Mouse (Mus musculus): ENCODE results near the gene Heatr5a. TPM values are rescaled to one million over a fixed set of nuclear protein-coding genes. Genes with fewer than 3 reads are reported as not detected.

Heatr5a gene
- polyA plus RNA-seq, 1 experiment = 8.2 TPM

DNA sequence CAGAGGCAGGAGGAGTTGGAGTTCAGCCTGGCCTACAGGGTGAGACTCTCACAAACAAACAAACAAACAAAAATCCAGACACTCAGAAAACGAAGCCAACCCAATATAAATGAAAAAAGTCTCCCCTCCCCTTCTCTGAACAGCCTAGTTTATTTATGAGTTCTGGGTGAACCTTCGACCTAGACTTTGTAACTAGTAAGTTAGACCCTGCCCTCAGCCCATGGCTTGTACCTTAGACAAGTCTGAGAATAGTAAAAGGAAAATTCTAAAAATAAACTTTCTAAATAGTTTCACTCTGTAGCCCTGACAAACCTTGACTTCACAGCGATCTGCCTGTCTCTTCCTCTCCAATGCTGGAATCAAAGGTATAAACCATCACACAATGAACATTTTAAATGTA, 101.6 kb downstream of the Heatr5a start:
- Histone ChIP-seq H3K4me3 (ENCODE audit: insufficient read depth, low read length) (no peak overlapping the region), H3K4me1 (ENCODE audit: control insufficient read depth, insufficient read depth, low read length) (peaks cover 1% of the 10 kb centered on the region; the same call in 1 of the 2 replicates), H3K27ac (ENCODE audit: insufficient read depth, low read length) (no peak overlapping the region)
- no peak for TF ChIP-seq POLR2A (IDR thresholded peaks at IDR 0.05; ENCODE audit: extremely low read depth, insufficient read depth, low read length)
- no peak for TF ChIP-seq CTCF (IDR thresholded peaks at IDR 0.05; ENCODE audit: extremely low read depth, insufficient read depth, low read length)

DNA sequence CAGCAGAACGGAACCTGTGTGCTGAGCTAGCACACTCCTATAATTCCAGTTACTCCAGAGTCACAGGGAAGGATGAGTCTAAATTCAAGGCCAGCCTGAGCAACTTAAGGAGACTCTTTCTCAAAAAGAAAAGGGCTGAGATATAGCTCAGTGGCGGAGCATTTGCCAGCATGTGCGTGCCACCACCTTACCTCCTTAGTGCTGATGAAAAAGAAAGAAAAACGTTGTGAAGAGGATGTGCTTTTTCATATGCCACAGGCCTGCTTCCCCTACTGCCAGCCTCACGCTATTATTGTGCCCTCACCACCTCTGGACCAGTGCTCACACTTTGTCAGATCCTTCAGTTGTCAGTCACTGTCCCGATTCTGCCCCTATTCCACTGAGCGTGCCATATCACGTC, 104.0 kb downstream of the Heatr5a start:
- H3K4me1 ChIP-seq (ENCODE audit: control insufficient read depth, insufficient read depth, low read length) = peaks cover 1% of the 10 kb centered on the region; the same call in 1 of the 2 replicates
- H3K27ac ChIP-seq (ENCODE audit: insufficient read depth, low read length) = no peak overlapping the region
- TF ChIP-seq POLR2A (IDR thresholded peaks at IDR 0.05; ENCODE audit: extremely low read depth, insufficient read depth, low read length) (no peak), CTCF (IDR thresholded peaks at IDR 0.05; ENCODE audit: extremely low read depth, insufficient read depth, low read length) (no peak)
- no peak overlapping the region for H3K4me3 ChIP-seq (ENCODE audit: insufficient read depth, low read length)

DNA sequence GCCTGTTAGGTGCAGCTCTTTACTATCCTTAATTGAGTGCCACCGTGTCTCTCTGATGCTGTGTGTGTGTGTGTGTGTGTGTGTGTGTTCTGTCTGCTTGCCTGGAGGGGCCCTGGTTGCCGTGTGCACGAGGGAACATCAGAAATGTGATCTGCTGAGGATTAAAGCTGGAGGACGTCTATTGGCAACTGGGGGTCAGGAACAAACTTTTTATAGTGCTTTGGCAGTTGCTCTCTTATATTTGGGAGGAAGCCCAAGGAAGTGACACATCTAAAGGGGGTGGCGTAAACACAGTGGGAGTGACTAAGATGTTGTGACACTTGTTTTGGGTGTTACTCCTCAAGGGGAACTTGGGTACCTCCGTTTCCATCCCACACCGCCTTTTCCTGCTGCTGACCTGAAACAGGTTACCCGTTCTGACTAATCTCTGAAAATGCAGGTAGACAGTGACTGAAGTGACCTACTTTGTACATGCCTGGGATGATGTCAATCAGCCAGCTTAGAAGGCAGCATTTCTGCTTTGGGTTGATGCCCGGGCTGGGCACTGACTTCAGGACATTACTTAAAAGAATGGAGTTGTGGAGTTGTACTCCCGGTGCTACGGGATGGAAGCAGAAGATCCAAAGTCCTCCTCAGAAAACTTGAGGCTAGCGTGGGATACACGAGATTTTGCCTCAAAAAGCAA, 104.8 kb downstream of the Heatr5a start:
- Histone ChIP-seq H3K4me1 (ENCODE audit: control insufficient read depth, insufficient read depth, low read length) (peaks cover 1% of the 10 kb centered on the region; the same call in 1 of the 2 replicates), H3K27ac (ENCODE audit: insufficient read depth, low read length) (peak overlapping the region; percentile 94), H3K4me3 (ENCODE audit: insufficient read depth, low read length) (no peak overlapping the region)
- TF ChIP-seq POLR2A (IDR thresholded peaks at IDR 0.05; ENCODE audit: extremely low read depth, insufficient read depth, low read length) (no peak), CTCF (IDR thresholded peaks at IDR 0.05; ENCODE audit: extremely low read depth, insufficient read depth, low read length) (no peak)

GRCm38 (mm10) chr12:51865790-51866179, 105.3 kb downstream of the Heatr5a start:
- Histone ChIP-seq H3K27ac (ENCODE audit: insufficient read depth, low read length) (peak overlapping the region; percentile 94), H3K4me1 (ENCODE audit: control insufficient read depth, insufficient read depth, low read length) (peaks cover 1% of the 10 kb centered on the region; the same call in 1 of the 2 replicates), H3K4me3 (ENCODE audit: insufficient read depth, low read length) (no peak overlapping the region)
- TF ChIP-seq POLR2A (IDR thresholded peaks at IDR 0.05; ENCODE audit: extremely low read depth, insufficient read depth, low read length) (no peak), CTCF (IDR thresholded peaks at IDR 0.05; ENCODE audit: extremely low read depth, insufficient read depth, low read length) (no peak)

DNA sequence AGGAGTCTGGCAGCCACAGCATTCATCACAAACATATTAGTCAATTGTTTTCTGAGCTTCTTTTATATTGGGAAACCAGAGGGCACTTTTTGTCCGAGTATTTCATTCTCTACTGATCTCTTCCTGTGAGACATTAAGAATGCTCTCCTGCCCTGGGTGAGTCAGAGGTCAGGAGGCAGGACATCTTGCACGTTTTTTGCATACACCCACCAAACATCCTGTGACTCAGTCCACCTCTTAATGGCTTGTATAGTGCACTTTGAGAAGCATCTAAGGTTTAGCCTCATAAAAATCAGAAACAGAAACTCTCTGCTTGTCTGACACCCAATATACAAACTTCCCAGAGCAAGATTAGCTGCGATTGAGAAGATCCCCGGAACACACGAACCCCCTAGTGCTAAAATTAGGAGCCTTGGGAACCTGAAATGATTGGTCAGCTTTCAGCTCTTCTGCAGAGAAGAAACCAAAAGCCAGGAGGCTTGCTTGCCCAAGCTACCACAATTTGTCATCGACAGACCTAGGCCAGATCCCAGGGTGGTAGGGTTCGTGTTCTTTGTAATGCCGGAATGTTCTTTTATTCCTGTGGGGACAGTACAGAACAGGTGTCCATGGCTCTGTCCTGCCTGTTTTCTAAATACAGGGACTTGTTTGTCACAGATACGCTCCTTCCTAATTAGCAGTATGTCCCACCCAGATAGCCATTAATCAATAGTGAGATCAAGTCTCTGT, 105.9 kb downstream of the Heatr5a start:
- no peak overlapping the region for H3K4me3 ChIP-seq (ENCODE audit: insufficient read depth, low read length)
- peak overlapping the region; percentile 94 for H3K27ac ChIP-seq (ENCODE audit: insufficient read depth, low read length)
- peaks cover 1% of the 10 kb centered on the region; the same call in 1 of the 2 replicates for H3K4me1 ChIP-seq (ENCODE audit: control insufficient read depth, insufficient read depth, low read length)
- no peak for TF ChIP-seq CTCF (IDR thresholded peaks at IDR 0.05; ENCODE audit: extremely low read depth, insufficient read depth, low read length)
- TF ChIP-seq POLR2A (IDR thresholded peaks at IDR 0.05; ENCODE audit: extremely low read depth, insufficient read depth, low read length) = no peak

DNA sequence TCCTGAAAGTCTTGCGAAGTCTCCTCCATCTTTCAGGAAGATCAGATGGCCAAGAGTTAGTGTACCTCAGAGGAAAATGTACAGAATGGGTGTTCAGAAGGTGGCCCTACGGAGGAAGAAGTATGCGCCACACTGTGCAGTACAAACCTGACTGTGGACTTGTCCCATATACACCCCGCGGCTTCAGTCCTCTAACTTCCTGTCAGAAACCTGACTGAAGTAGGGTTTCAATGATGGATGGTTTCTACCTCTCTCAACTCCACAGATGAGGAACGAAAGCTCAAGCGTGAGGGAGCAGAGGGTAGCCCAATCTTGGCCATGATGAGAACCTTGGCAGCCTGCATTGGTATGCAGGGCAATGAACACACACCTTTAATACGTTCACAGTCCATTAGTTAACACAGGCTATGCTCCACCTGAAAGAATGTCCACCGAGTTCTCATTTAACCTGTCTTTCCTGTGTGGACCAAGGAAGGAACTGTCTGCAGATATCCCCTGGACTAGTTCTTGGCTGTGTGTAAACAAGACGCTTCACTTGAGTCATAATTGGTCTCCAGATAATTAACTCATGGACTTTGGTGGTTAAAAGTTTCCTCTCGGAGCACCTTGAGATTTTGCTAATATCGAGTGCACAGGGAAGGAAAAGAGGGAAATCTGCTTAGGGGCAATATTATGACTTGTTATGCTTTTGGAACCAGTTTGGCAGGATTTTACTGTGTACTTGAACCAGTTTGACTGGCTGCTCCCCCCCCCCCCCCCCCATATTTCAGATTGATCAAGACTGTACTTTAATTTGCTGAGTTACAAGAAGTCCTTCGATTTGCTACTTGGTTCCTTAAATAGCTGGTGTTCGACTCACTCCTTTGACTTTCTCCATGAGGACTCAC, 107.8 kb downstream of the Heatr5a start:
- Histone ChIP-seq H3K27ac (ENCODE audit: insufficient read depth, low read length) (no peak overlapping the region), H3K4me3 (ENCODE audit: insufficient read depth, low read length) (no peak overlapping the region), H3K4me1 (ENCODE audit: control insufficient read depth, insufficient read depth, low read length) (peaks cover 1% of the 10 kb centered on the region; the same call in 1 of the 2 replicates)
- TF ChIP-seq CTCF (IDR thresholded peaks at IDR 0.05; ENCODE audit: extremely low read depth, insufficient read depth, low read length) (no peak), POLR2A (IDR thresholded peaks at IDR 0.05; ENCODE audit: extremely low read depth, insufficient read depth, low read length) (no peak)

DNA sequence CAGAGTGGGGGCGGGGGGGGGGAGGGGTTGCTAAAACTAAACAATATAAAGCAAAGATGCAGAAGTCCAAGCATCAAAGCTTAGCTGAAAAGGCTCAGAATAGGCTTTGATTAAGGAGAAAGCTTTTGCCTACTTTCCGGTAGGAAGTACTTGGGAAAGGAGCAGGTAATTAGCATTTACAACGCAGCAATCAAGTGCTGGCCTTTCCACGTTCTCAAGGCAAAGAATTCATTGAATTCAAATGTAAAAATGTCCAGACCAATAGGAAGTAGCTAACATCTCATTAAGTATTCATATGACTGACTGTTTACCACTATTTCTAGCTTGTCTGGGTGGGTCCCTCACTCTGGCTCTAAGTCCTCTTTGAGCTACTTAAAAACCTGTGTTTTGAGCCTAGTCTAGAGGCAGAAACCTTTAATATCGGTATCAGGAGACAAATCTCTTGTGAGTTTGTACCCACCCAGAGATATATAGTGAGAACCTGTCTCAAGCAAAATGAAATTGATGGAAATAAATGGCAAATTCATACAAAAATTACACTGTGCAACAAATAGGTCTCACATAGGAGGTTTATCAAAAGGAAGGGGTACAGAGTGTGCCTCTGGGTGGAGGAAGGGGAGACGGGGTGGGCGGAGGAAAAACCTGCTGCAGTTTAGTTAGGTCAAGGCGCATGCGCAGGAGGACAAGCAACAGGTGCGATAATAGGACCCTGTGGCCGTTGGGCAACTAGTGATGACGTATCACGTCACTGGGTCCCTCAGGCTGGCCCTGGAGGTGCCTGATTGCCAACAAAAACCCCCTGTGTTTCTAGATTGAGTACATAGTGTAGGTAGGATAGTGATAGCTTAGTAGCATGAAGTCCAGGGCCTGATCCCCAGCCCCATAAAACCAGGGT, 112.7 kb downstream of the Heatr5a start:
- Histone ChIP-seq H3K4me1 (ENCODE audit: control insufficient read depth, insufficient read depth, low read length) (no peaks in the 10 kb centered on the region), H3K4me3 (ENCODE audit: insufficient read depth, low read length) (no peak overlapping the region), H3K27ac (ENCODE audit: insufficient read depth, low read length) (no peak overlapping the region)
- no peak for TF ChIP-seq POLR2A (IDR thresholded peaks at IDR 0.05; ENCODE audit: extremely low read depth, insufficient read depth, low read length)
- TF ChIP-seq CTCF (IDR thresholded peaks at IDR 0.05; ENCODE audit: extremely low read depth, insufficient read depth, low read length) = no peak

DNA sequence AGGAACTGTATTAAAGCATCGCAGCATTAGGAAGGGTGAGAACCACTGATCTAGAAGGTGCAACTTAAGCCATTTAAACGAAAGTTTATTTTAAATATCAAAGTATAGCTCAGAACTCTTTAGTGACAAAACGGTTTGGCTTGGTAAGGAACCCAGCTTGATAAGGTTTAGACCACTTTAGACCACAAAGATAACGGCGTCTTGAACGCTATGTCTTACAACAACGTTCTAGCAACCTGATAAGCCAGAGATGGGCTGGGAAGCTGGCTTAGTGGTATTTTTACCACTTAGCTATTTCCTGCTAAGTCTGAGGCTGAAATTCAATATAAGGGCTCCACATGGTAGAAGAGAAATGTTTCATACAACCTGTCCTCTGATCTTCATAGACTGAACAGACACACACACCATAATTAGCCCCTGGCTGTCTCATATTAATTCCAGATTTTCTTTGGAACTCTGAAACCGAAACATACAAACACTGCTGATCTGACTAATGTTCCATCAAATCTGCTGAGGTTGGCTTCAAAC, 114.3 kb downstream of the Heatr5a start:
- Histone ChIP-seq H3K27ac (ENCODE audit: insufficient read depth, low read length) (no peak overlapping the region), H3K4me1 (ENCODE audit: control insufficient read depth, insufficient read depth, low read length) (no peaks in the 10 kb centered on the region), H3K4me3 (ENCODE audit: insufficient read depth, low read length) (no peak overlapping the region)
- TF ChIP-seq CTCF (IDR thresholded peaks at IDR 0.05; ENCODE audit: extremely low read depth, insufficient read depth, low read length) (no peak), POLR2A (IDR thresholded peaks at IDR 0.05; ENCODE audit: extremely low read depth, insufficient read depth, low read length) (no peak)
